Mouse (Mus musculus): Measurements from ENCODE around the gene Slc39a7. TPM values are rescaled to one million over a fixed set of nuclear protein-coding genes. Genes with fewer than 3 reads are reported as not detected.

Slc39a7 gene
- 95.6 TPM for polyA plus RNA-seq (2014; fragmentation: Illumina TruSeq; extraction: RNeasy Lipid Tissue Mini Kit (QIAGEN cat#74804); ENCODE audit: insufficient read depth, low read depth, low replicate concordance)

GRCm38 (mm10) chr17:34031465-34032173 is at the start of gene Slc39a7, which contains the start of gene Rxrb:
Gene Slc39a7, minus strand, starts transcription at chr17:34031682.
Gene Rxrb, plus strand, starts transcription at chr17:34031812.

DNA sequence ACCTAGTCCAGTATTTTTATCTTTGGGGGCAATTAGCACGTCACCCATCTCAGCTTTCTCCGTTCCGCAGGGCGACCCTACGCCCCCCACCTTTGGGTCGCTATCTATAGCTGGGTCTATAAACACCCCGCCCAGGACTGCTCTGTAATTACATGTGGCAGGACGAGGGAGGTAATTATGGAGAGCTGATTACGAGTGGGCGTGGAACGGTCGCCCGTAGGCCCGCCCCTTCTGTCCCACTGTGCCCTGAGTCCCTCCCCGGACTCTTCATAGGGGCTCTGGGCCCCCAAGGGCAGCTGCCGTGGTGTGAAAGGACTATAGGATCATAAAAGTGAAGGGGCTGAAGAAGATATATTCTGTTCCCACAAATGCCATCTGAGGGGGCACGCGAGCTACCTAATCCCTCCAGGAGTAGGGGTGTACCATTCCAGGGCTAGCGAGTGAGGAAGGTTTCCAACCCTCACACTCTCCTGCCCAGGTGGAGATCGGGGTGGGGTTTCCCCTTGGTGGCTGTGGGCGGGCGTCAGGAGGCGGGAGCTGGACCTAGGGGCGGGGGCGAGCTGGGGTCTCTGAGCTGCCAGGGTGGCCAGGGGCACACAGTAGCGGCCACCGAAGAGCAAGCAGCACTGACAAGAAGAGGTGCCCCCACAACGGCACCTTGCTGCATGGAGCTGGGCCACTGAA is 7.5 kb upstream of the Slc39a7 start, which contains the start of gene Col11a2:
Gene Col11a2, plus strand, starts transcription at position 560 of the 684 bp plus-strand sequence.

GRCm38 (mm10) chr17:34027656-34028223 is 3.7 kb downstream of the Slc39a7 start, which contains the start of gene H2-Ke6:
Gene H2-Ke6, minus strand, starts transcription at chr17:34028060.

DNA sequence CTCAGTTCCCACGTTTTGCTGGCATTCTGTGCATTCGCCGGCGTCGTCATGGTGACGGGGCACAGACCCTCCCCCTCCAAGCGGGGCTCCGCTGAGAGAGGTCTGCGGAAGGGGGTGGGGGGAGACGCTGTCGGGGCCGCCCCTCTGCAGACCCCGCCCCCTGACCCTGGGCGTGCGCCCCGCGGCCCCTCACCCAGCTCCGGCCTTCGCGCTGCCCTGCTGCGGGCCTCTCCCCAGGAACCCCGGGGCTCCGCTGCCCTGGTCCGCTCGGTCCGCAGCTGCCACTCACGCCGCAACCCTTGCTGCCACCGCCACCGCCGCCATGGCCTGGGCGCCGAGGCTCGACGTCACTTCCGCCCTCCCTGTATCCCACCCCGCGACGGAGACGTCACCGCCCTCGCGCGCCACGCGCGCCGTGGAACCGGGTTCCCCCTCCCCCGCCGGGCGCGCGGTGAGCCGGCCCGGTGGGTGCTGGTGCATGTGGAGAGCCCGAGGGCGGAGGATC is 7.1 kb downstream of the Slc39a7 start, which contains the start of gene Ring1:
Gene Ring1, minus strand, starts transcription at position 364 of the 505 bp plus-strand sequence.

DNA sequence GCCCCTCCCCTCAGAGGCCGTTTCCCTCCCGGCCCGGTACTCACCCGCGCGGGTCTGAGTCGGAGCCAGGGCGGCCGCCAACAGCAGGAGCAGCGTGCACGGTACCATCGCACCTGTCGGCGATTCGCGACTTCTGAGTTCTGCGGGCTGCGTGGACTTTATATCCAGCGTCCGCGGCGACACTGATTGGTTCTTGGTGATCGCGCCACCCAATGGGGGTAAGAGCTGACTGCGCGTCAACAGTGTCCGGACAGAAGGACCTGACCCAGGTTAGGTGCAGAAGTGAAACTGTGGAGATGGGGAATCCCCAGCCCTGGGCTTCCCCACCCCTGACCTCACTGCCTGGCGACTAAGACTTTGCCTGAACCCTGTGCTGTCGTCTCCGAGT is 31.3 kb downstream of the Slc39a7 start, which contains the start of gene H2-K1:
Gene H2-K1, minus strand, starts transcription at position 198 of the 388 bp plus-strand sequence.

Other genes with a start within 250 kb of the Slc39a7 start
- gene Angptl4, start 249.9 kb downstream of the Slc39a7 start, polyA plus RNA-seq (2014; fragmentation: Illumina TruSeq; extraction: RNeasy Lipid Tissue Mini Kit (QIAGEN cat#74804); ENCODE audit: insufficient read depth, low read depth, low replicate concordance) = 61.5 TPM
- gene Kank3, start 221.2 kb downstream of the Slc39a7 start, polyA plus RNA-seq (2014; fragmentation: Illumina TruSeq; extraction: RNeasy Lipid Tissue Mini Kit (QIAGEN cat#74804); ENCODE audit: insufficient read depth, low read depth, low replicate concordance) = 178 TPM
- 1,820 TPM for gene Rps28, start 207.1 kb downstream of the Slc39a7 start, polyA plus RNA-seq (2014; fragmentation: Illumina TruSeq; extraction: RNeasy Lipid Tissue Mini Kit (QIAGEN cat#74804); ENCODE audit: insufficient read depth, low read depth, low replicate concordance)
- 520 TPM for gene Ndufa7, start 207.1 kb downstream of the Slc39a7 start, polyA plus RNA-seq (2014; fragmentation: Illumina TruSeq; extraction: RNeasy Lipid Tissue Mini Kit (QIAGEN cat#74804); ENCODE audit: insufficient read depth, low read depth, low replicate concordance)
- gene Cd320, start 188.6 kb downstream of the Slc39a7 start, polyA plus RNA-seq (2014; fragmentation: Illumina TruSeq; extraction: RNeasy Lipid Tissue Mini Kit (QIAGEN cat#74804); ENCODE audit: insufficient read depth, low read depth, low replicate concordance) = 20.1 TPM
- gene Gm7029, start 157.8 kb downstream of the Slc39a7 start, polyA plus RNA-seq (2014; fragmentation: Illumina TruSeq; extraction: RNeasy Lipid Tissue Mini Kit (QIAGEN cat#74804); ENCODE audit: insufficient read depth, low read depth, low replicate concordance) = not detected
- 0.86 TPM for gene Kifc1, start 141.0 kb downstream of the Slc39a7 start, polyA plus RNA-seq (2014; fragmentation: Illumina TruSeq; extraction: RNeasy Lipid Tissue Mini Kit (QIAGEN cat#74804); ENCODE audit: insufficient read depth, low read depth, low replicate concordance)
- 1.2 TPM for gene Platr17, start 126.5 kb downstream of the Slc39a7 start, polyA plus RNA-seq (2014; fragmentation: Illumina TruSeq; extraction: RNeasy Lipid Tissue Mini Kit (QIAGEN cat#74804); ENCODE audit: insufficient read depth, low read depth, low replicate concordance)
- gene Daxx, start 122.3 kb downstream of the Slc39a7 start, polyA plus RNA-seq (2014; fragmentation: Illumina TruSeq; extraction: RNeasy Lipid Tissue Mini Kit (QIAGEN cat#74804); ENCODE audit: insufficient read depth, low read depth, low replicate concordance) = 19.4 TPM
- 126 TPM for gene Tapbp, start 115.8 kb downstream of the Slc39a7 start, polyA plus RNA-seq (2014; fragmentation: Illumina TruSeq; extraction: RNeasy Lipid Tissue Mini Kit (QIAGEN cat#74804); ENCODE audit: insufficient read depth, low read depth, low replicate concordance)
- 18.1 TPM for gene Zbtb22, start 115.8 kb downstream of the Slc39a7 start, polyA plus RNA-seq (2014; fragmentation: Illumina TruSeq; extraction: RNeasy Lipid Tissue Mini Kit (QIAGEN cat#74804); ENCODE audit: insufficient read depth, low read depth, low replicate concordance)
- gene Rgl2, start 102.1 kb downstream of the Slc39a7 start, polyA plus RNA-seq (2014; fragmentation: Illumina TruSeq; extraction: RNeasy Lipid Tissue Mini Kit (QIAGEN cat#74804); ENCODE audit: insufficient read depth, low read depth, low replicate concordance) = 38.7 TPM
- 90.6 TPM for gene Pfdn6, start 91.3 kb downstream of the Slc39a7 start, polyA plus RNA-seq (2014; fragmentation: Illumina TruSeq; extraction: RNeasy Lipid Tissue Mini Kit (QIAGEN cat#74804); ENCODE audit: insufficient read depth, low read depth, low replicate concordance)
- gene Wdr46, start 91.0 kb downstream of the Slc39a7 start, polyA plus RNA-seq (2014; fragmentation: Illumina TruSeq; extraction: RNeasy Lipid Tissue Mini Kit (QIAGEN cat#74804); ENCODE audit: insufficient read depth, low read depth, low replicate concordance) = 8.3 TPM
- gene B3galt4, start 80.2 kb downstream of the Slc39a7 start, polyA plus RNA-seq (2014; fragmentation: Illumina TruSeq; extraction: RNeasy Lipid Tissue Mini Kit (QIAGEN cat#74804); ENCODE audit: insufficient read depth, low read depth, low replicate concordance) = 5.8 TPM
- gene Vps52, start 75.9 kb downstream of the Slc39a7 start, polyA plus RNA-seq (2014; fragmentation: Illumina TruSeq; extraction: RNeasy Lipid Tissue Mini Kit (QIAGEN cat#74804); ENCODE audit: insufficient read depth, low read depth, low replicate concordance) = 16.3 TPM
- gene Rps18, start 75.7 kb downstream of the Slc39a7 start, polyA plus RNA-seq (2014; fragmentation: Illumina TruSeq; extraction: RNeasy Lipid Tissue Mini Kit (QIAGEN cat#74804); ENCODE audit: insufficient read depth, low read depth, low replicate concordance) = 2,519 TPM
- 1,531 TPM for gene H2-K1, start 31.3 kb downstream of the Slc39a7 start, polyA plus RNA-seq (2014; fragmentation: Illumina TruSeq; extraction: RNeasy Lipid Tissue Mini Kit (QIAGEN cat#74804); ENCODE audit: insufficient read depth, low read depth, low replicate concordance)
- gene Ring1, start 7.0 kb downstream of the Slc39a7 start, polyA plus RNA-seq (2014; fragmentation: Illumina TruSeq; extraction: RNeasy Lipid Tissue Mini Kit (QIAGEN cat#74804); ENCODE audit: insufficient read depth, low read depth, low replicate concordance) = 21.8 TPM
- 90.2 TPM for gene H2-Ke6, start 3.6 kb downstream of the Slc39a7 start, polyA plus RNA-seq (2014; fragmentation: Illumina TruSeq; extraction: RNeasy Lipid Tissue Mini Kit (QIAGEN cat#74804); ENCODE audit: insufficient read depth, low read depth, low replicate concordance)
- gene Rxrb, start 130 bp upstream of the Slc39a7 start, polyA plus RNA-seq (2014; fragmentation: Illumina TruSeq; extraction: RNeasy Lipid Tissue Mini Kit (QIAGEN cat#74804); ENCODE audit: insufficient read depth, low read depth, low replicate concordance) = 33.6 TPM
- 1.1 TPM for gene Col11a2, start 7.8 kb upstream of the Slc39a7 start, polyA plus RNA-seq (2014; fragmentation: Illumina TruSeq; extraction: RNeasy Lipid Tissue Mini Kit (QIAGEN cat#74804); ENCODE audit: insufficient read depth, low read depth, low replicate concordance)
- gene H2-Oa, start 60.7 kb upstream of the Slc39a7 start, polyA plus RNA-seq (2014; fragmentation: Illumina TruSeq; extraction: RNeasy Lipid Tissue Mini Kit (QIAGEN cat#74804); ENCODE audit: insufficient read depth, low read depth, low replicate concordance) = 12.5 TPM
- 75.7 TPM for gene H2-DMa, start 87.9 kb upstream of the Slc39a7 start, polyA plus RNA-seq (2014; fragmentation: Illumina TruSeq; extraction: RNeasy Lipid Tissue Mini Kit (QIAGEN cat#74804); ENCODE audit: insufficient read depth, low read depth, low replicate concordance)
- 94.4 TPM for gene Brd2, start 91.0 kb upstream of the Slc39a7 start, polyA plus RNA-seq (2014; fragmentation: Illumina TruSeq; extraction: RNeasy Lipid Tissue Mini Kit (QIAGEN cat#74804); ENCODE audit: insufficient read depth, low read depth, low replicate concordance)
- gene H2-DMb2, start 111.6 kb upstream of the Slc39a7 start, polyA plus RNA-seq (2014; fragmentation: Illumina TruSeq; extraction: RNeasy Lipid Tissue Mini Kit (QIAGEN cat#74804); ENCODE audit: insufficient read depth, low read depth, low replicate concordance) = 35.5 TPM
- 64.1 TPM for gene H2-DMb1, start 121.4 kb upstream of the Slc39a7 start, polyA plus RNA-seq (2014; fragmentation: Illumina TruSeq; extraction: RNeasy Lipid Tissue Mini Kit (QIAGEN cat#74804); ENCODE audit: insufficient read depth, low read depth, low replicate concordance)
- 21.5 TPM for gene Tap1, start 155.9 kb upstream of the Slc39a7 start, polyA plus RNA-seq (2014; fragmentation: Illumina TruSeq; extraction: RNeasy Lipid Tissue Mini Kit (QIAGEN cat#74804); ENCODE audit: insufficient read depth, low read depth, low replicate concordance)
- 59.9 TPM for gene Psmb9, start 156.1 kb upstream of the Slc39a7 start, polyA plus RNA-seq (2014; fragmentation: Illumina TruSeq; extraction: RNeasy Lipid Tissue Mini Kit (QIAGEN cat#74804); ENCODE audit: insufficient read depth, low read depth, low replicate concordance)
- 140 TPM for gene Psmb8, start 166.0 kb upstream of the Slc39a7 start, polyA plus RNA-seq (2014; fragmentation: Illumina TruSeq; extraction: RNeasy Lipid Tissue Mini Kit (QIAGEN cat#74804); ENCODE audit: insufficient read depth, low read depth, low replicate concordance)
- gene Tap2, start 171.8 kb upstream of the Slc39a7 start, polyA plus RNA-seq (2014; fragmentation: Illumina TruSeq; extraction: RNeasy Lipid Tissue Mini Kit (QIAGEN cat#74804); ENCODE audit: insufficient read depth, low read depth, low replicate concordance) = 47.7 TPM
- gene H2-Ob, start 207.2 kb upstream of the Slc39a7 start, polyA plus RNA-seq (2014; fragmentation: Illumina TruSeq; extraction: RNeasy Lipid Tissue Mini Kit (QIAGEN cat#74804); ENCODE audit: insufficient read depth, low read depth, low replicate concordance) = 28.6 TPM
- 553 TPM for gene H2-Ab1, start 226.0 kb upstream of the Slc39a7 start, polyA plus RNA-seq (2014; fragmentation: Illumina TruSeq; extraction: RNeasy Lipid Tissue Mini Kit (QIAGEN cat#74804); ENCODE audit: insufficient read depth, low read depth, low replicate concordance)

All from lung, adult 10 weeks (tissue).